Mouse (Mus musculus) gonadal fat pad, adult 2 months (tissue): ENCODE data around the gene Swsap1. TPM values are rescaled to one million over a fixed set of nuclear protein-coding genes. Genes with fewer than 3 reads are reported as not detected.

Experiments used
- polyA plus RNA-seq: library from polyadenylated mRNA; depleted of rRNA; stranded (reverse); fragments of >200 nt; gene quantifications from 2 replicates; pipeline ENCODE4 v1.2.3, GENCODE M21; 2012; rRNA removed

Swsap1 gene
- polyA plus RNA-seq, 1 experiment = 6.9 TPM

Other genes starting within 250 kb of the Swsap1 start
- 42.1 and 42.8 TPM in 2 replicates for gene Ldlr, start 232.3 kb upstream of the Swsap1 start, polyA plus RNA-seq
- 1.6 and 2.7 TPM in 2 replicates for gene Spc24, start 195.5 kb upstream of the Swsap1 start, polyA plus RNA-seq
- 29.5 and 33.5 TPM in 2 replicates for gene Kank2, start 157.0 kb upstream of the Swsap1 start, polyA plus RNA-seq
- gene Angptl8, start 120.2 kb upstream of the Swsap1 start, polyA plus RNA-seq = 7.7 and 46.6 TPM in 2 replicates
- gene Dock6, start 103.1 kb upstream of the Swsap1 start, polyA plus RNA-seq = 76.2 and 76.8 TPM in 2 replicates
- gene Rab3d, start 37.6 kb upstream of the Swsap1 start, polyA plus RNA-seq = 99.0 and 149 TPM in 2 replicates
- gene Ccdc159, start 28.3 kb upstream of the Swsap1 start, polyA plus RNA-seq = 7.8 and 8.3 TPM in 2 replicates
- 174 and 269 TPM in 2 replicates for gene Tmem205, start 28.2 kb upstream of the Swsap1 start, polyA plus RNA-seq
- 9.2 and 9.8 TPM in 2 replicates for gene Plppr2, start 18.7 kb upstream of the Swsap1 start, polyA plus RNA-seq
- 5.7 and 6.4 TPM in 2 replicates for gene Epor, start 7.8 kb downstream of the Swsap1 start, polyA plus RNA-seq
- 30.4 and 37.1 TPM in 2 replicates for gene Rgl3, start 33.7 kb downstream of the Swsap1 start, polyA plus RNA-seq
- gene Ccdc151, start 46.9 kb downstream of the Swsap1 start, polyA plus RNA-seq = 0.66 and 1.2 TPM in 2 replicates
- 72.1 and 108 TPM in 2 replicates for gene Prkcsh, start 47.1 kb downstream of the Swsap1 start, polyA plus RNA-seq
- gene Elavl3, start 96.3 kb downstream of the Swsap1 start, polyA plus RNA-seq = 0.05 and 0.20 TPM in 2 replicates
- not detected in 2 replicates for gene Gm49318, start 115.5 kb downstream of the Swsap1 start, polyA plus RNA-seq
- gene Zfp653, start 115.6 kb downstream of the Swsap1 start, polyA plus RNA-seq = 12.7 and 15.7 TPM in 2 replicates
- gene Ecsit, start 129.7 kb downstream of the Swsap1 start, polyA plus RNA-seq = 43.8 and 48.3 TPM in 2 replicates
- 145 and 181 TPM in 2 replicates for gene Cnn1, start 143.5 kb downstream of the Swsap1 start, polyA plus RNA-seq
- 145 and 171 TPM in 2 replicates for gene Elof1, start 161.4 kb downstream of the Swsap1 start, polyA plus RNA-seq
- 256 and 495 TPM in 2 replicates for gene Acp5, start 180.0 kb downstream of the Swsap1 start, polyA plus RNA-seq
- 96.3 and 128 TPM in 2 replicates for gene Pigyl, start 201.1 kb downstream of the Swsap1 start, polyA plus RNA-seq
- gene Zfp872, start 232.3 kb downstream of the Swsap1 start, polyA plus RNA-seq = 0.93 and 1.0 TPM in 2 replicates